Mouse (Mus musculus) olfactory bulb, adult 2 months (tissue): Measurements from ENCODE around the gene Galnt14.

Source experiments
- CTCF ChIP-seq: fragments of 200-500 bp; IDR thresholded peaks from 2 replicates; pipeline ENCODE4 v1.5.1; 2012; ENCODE audit warnings: low read depth, mild to moderate bottlenecking, low read length, moderate library complexity; ENCODE audit not compliant: insufficient read depth
- POLR2A ChIP-seq: fragments of 200-500 bp; IDR thresholded peaks from 2 replicates; pipeline ENCODE4 v1.6.1; 2012; ENCODE audit warnings: mild to moderate bottlenecking, low read depth, low read length, moderate library complexity; ENCODE audit not compliant: insufficient read depth

DNA sequence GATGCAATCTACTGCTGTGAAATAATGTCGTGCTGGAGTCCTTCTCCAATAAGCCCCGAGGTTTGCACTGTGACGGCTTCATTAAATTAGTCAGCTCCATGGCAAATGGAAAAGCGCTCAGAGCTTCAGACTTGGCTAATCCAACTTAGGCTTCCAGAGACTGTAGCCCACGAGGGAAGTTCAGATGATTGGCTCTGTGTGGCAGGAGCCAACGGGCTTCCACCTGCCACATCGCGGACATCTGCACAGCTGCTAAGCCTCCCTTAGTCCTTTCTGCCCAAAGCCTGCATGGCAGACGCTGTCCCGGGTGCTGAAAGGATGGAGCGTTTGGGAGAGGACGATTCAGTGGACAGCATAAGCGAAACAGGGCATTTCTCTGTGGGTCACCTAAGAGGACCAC is 222.5 kb downstream of the Galnt14 start:
- TF ChIP-seq CTCF (no peak), POLR2A (no peak)
